Mouse (Mus musculus): Measurements from ENCODE around the gene Syne1.
A peak's percentile ranks its signal among the peaks of the same experiment; 100 is the strongest.

Gene Syne1

GRCm38 (mm10) chr10:5205977-5206376, 345.3 kb downstream of the Syne1 start:
- no peak for DNase-seq (ENCODE audit: low spot score in 2 of 2)

DNA sequence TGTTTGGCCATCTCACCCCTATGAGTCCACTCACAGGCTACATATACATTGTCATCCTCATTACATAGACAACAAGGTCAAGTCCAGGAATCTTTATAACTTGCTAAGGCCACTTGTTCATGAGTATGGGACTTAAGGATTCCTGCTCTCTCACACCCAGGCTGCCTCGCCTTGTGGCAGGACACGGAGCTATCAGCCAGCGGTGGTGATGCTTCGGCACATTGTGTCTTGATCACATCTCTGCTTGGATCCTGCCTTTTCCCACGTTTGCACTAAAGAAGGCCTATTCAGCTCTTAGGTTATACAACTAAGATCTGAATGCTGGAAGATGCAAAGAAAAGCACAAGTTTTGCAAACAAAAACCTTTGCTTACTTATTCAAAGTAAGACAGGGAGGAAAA, 345.7 kb downstream of the Syne1 start:
- DNase-seq (ENCODE audit: low spot score in 2 of 2) = peak in 1 of 2 experiments; percentile 22

DNA sequence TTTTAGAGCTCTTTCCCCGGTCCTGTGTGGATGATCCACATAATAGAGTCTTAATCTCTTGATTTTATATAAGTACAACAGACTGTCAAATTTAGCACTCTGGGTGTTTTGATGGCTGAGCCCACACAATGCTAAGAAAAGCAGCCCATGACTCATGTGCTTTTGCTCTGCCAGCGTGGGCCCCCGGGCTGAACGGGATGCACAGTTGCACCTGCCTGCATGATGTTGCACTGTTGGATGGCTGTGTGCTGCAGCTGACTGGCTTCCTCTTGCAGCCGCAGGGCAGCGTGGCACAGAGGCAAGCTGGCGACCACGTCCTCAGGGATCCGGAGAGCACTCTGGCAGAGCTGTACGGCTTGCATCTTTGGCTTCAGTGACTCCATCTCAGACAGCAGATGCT, 347.4 kb downstream of the Syne1 start:
- peak; percentile 78 to 87 for DNase-seq (ENCODE audit: low spot score in 2 of 2)

DNA sequence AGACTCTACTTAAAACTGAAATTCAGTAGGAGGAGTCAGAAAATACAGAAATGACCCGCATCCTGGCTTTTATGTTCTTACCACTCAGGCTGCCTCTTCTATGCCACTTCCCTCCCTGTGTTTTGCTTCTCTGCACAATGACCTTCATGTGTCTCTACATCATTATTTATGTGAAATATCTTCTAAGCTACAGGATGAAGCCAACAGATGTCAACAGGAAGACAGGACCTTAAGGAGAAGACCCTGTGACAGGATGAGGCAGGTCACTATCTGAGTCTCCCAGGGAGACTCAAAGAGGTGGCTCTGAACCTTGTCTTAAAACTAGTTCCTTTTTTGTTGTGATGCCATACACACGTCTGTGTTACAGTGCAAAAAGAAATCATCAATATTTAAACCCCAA, 353.9 kb downstream of the Syne1 start:
- DNase-seq (ENCODE audit: low spot score in 2 of 2) = no peak

- no peak for DNase-seq (ENCODE audit: low spot score in 2 of 2)
Observed at GRCm38 (mm10) chr10:5196267-5196666, 355.0 kb downstream of the Syne1 start.

- no peak for DNase-seq (ENCODE audit: low spot score in 2 of 2)
Observed at GRCm38 (mm10) chr10:5195288-5195687, 356.0 kb downstream of the Syne1 start.

DNA sequence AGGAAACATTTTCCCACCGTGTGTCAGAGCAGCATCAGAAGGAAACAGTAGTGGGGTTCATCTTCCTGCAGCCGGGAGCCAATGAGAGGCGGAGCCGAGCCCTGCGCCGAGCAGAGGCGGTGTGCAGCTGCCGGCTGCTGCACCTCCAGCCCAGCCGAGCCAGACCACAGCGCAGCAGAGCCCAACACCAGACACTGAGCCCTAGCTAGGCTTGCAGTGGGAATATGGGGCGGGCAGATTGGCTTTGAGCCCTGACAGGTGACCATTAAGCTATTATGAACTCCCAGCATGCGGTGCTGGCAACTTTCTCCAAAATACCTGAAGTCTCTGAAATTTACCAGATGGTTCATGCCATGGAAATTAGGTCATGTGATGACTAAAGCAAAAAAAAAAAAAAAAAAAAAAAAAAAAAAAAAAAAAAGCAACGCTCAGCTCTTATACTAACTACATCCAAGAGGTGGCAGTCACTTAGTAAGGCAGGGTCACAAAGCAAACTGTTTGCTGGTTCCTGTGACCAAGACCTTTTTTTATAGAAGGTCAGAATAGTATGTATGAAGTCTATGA, 356.5 kb downstream of the Syne1 start:
- peak; percentile 75 to 82 for DNase-seq (ENCODE audit: low spot score in 2 of 2)

DNA sequence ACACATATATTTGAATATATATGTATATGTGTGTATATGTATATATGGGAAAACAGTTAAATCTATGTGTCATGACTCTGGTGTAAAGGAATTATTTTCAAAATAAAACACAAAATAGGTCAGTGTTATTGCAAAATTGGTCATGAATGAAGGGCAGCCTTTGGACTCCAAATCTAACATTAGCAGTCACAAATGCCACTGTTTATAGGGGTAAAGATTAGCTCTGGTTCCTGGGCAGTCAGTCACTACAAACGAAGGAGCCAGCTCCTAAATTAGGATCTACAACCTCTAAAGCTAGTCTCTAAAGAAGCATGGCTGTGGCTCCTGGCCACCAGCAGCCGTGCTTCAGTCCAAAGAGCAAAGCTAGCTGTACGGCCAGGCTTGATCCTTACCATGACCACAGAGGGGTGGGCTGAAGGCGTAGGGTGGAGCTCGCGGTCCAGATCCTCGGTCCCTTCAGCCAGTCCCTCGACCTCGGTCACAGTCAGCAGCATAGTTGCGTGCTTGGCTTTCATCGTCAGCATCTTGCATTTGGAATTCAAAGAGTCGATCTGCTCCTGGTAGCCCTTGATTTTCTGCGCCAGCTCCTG, 357.1 kb downstream of the Syne1 start:
- no peak for DNase-seq (ENCODE audit: low spot score in 2 of 2)

GRCm38 (mm10) chr10:5192861-5193490, 358.3 kb downstream of the Syne1 start:
- no peak for DNase-seq (ENCODE audit: low spot score in 2 of 2)

DNA sequence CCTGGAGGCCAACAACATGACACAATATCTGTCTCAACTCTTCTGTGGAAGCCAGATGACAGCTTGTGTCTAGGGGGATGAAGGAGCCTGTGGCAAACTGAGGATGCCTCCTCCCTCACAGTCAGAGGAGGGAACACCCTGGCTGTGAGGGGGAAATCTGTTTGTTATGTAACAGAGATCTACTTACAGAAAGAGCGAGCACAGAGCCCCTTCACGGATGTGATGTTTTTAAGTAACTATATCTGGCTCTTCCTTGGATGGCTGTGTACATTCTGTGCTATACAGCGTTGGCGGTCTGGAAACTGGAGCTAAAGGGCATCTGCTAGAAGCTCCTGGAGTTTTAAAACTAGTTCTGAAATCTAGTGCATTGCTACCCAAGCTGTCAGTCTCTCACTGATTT, 360.5 kb downstream of the Syne1 start:
- DNase-seq (ENCODE audit: low spot score in 2 of 2) = peak in 1 of 2 experiments; percentile 58

DNA sequence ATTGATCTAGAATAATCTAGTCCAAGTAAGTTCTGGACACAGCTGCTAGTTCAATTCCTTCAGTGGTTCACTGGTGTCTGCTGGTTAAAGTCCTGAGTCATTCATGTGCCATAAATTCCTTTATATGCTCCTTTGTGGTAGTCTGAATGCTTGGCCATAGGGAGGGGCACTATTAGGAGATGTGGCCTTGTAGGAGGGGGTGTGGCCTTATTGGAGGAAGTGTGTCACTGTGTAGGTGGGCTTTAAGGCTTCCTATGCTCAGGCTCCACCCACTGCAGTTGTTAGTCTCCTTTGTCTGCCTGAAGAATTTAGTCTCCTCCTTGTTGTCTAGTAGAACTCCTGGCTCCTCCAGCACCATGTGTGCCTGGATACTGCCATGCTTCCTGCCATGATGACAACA, 362.4 kb downstream of the Syne1 start:
- DNase-seq (ENCODE audit: low spot score in 2 of 2) = no peak

DNA sequence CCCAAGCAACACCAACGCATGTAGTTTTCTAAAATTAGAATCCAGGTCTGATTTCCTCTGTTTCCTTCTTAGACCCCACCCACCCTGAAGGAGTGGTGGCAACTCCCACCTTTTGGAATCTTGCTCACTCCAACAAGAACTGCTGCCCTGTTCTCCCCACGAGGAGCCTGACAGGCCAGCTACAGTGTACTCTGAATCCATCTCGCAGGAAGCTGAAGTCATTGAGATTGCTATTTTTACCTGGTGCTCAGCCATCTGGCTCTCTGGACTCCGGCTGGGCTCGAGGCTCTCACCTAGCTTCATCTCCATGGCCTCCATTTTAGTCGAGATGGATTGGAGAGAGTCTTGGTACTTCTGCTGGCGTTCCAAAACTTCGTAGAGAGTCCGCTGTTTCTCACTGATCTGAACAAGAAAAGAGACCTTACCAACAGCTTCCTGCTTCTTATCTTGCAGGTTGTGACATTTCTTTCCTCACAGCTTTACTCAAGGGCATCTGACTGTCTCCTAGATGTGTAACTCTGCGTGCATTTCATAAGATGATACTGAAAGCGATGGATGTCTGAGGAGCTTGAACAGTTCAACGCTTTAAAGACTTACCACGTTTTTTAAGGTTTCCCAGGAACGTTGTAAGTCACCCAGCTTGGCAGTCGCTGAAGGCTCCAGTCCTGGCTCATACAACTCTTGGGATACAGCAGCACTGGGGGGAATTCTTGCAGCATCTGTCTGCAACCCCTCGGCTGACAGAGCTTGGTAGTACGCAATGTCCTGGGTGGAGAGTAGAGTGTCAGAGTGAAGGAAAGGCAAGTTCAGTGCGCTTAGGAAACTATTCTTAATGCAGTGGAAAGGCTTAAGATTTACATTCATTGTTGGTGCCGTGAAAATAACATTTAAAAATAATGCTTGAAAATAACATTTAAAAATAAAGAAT, 365.9 kb downstream of the Syne1 start:
- no peak for DNase-seq (ENCODE audit: low spot score in 2 of 2)

- no peak for DNase-seq (ENCODE audit: low spot score in 2 of 2)
Observed at GRCm38 (mm10) chr10:5181771-5182176, 369.5 kb downstream of the Syne1 start.

DNA sequence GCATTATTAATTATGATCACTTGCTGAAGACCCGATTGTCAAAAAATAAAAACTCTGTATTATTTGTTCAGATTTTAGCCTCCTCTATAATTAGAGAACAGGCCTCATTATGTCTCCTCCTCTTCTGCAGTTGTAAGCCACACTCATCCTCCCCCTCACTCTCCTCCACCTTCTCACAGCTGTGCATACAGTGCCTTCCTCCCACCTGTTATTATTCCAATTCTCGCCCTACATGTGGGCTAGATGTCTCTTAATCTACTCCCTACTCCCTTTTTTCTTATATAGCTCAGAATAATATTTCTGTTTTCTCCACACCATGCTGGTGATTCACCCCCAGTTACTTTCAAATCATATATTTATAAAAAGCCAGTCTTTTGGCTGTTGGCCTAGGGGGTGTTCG, 371.4 kb downstream of the Syne1 start:
- no peak for DNase-seq (ENCODE audit: low spot score in 2 of 2)

- no peak for DNase-seq (ENCODE audit: low spot score in 2 of 2)
Observed at GRCm38 (mm10) chr10:5177446-5178015, 373.8 kb downstream of the Syne1 start.

DNA sequence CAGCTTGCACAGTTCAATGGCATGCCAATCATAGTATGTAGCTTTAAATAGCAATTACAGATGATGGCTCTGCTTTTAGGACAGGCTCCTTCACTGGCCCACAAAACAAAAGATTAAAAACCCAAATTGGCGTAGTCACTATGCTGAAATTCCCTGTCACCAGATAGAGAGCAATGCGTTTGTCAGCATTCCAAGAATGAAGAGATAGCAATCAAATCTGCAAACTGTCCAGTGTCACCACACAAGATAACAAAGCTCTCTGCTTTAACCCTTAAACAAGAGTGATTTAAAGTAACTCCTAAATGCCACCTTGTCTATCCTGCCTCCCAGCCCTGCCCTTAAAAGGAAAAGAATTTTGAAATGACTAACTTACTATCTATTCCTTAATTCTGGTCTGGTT, 374.9 kb downstream of the Syne1 start:
- no peak for DNase-seq (ENCODE audit: low spot score in 2 of 2)

DNA sequence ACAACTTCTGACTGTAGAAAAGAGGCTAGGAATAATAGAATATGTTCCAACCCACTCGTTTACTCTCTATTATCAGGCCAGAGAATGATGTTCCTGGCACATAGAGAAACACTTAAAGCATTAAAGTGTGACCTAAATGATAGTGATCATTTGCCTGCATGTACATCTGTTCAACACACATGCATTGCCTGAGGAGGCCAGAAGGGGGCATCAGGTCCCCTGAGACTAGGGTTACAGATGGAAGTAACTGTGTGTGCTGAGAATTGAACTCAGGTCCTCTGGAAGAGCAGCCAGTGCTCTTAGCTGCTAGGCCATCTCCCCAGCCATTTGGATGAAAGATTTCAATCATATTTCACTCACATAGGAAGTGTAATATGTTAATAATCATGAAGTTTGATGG, 380.9 kb downstream of the Syne1 start:
- no peak for DNase-seq (ENCODE audit: low spot score in 2 of 2)

GRCm38 (mm10) chr10:5167481-5167880, 383.8 kb downstream of the Syne1 start:
- no peak for DNase-seq (ENCODE audit: low spot score in 2 of 2)

DNA sequence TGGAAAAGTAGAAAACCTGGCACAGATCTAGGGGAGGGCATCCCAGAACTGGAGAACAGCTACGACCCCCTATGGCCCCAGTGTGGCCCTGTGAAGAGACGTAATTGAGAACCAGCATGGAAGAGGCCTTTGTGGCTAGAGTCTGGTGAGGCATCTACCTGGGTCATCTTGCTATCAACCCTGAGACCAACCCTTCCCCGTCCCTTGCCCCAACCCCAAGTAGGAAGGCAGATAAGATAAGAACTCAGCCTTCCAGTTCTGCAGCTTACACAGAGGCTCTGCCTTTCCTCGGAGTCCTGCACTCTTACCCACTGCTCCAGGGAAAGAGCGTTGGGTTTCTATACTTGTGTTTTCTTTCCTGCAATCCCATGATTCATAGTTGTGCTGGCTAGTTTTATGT, 385.8 kb downstream of the Syne1 start:
- no peak for DNase-seq (ENCODE audit: low spot score in 2 of 2)

- DNase-seq (ENCODE audit: low spot score in 2 of 2) = no peak
Observed at GRCm38 (mm10) chr10:5163770-5164169, 387.5 kb downstream of the Syne1 start.

DNA sequence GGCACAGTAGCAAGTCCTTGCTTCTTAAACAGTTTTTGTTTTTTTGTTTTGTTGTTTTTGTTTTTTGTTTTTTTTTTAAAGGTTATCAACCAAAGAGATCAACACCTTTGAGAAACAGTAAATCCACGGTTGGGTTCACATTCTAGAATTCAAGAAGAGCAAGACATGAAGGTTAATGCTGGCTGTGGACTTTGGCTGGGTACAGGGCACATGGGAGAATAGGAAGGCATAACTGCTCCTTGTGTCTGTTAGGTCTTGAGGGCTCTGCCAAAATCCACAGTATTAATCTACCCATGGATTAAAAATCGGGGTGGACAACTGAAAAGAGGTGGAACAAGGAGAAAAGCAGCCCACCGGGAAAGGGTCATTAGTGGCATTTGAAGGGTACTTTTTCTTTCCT, 388.0 kb downstream of the Syne1 start:
- DNase-seq (ENCODE audit: low spot score in 2 of 2) = no peak

GRCm38 (mm10) chr10:5161394-5161872, 389.8 kb downstream of the Syne1 start:
- peak in 1 of 2 experiments; percentile 56 for DNase-seq (ENCODE audit: low spot score in 2 of 2)
